Mouse (Mus musculus) ES-CJ7 (cell line): Measurements from ENCODE around the gene Rexo1.

ENCODE experiments used
- DNase-seq: peaks from one replicate; pipeline ENCODE4 v3.0.0; 2011; ENCODE audit warnings: low read depth, low spot score

Rexo1 gene

GRCm38 (mm10) chr10:80509412-80510272, 51.7 kb downstream of the Rexo1 start:
- DNase-seq: peak; percentile 84

- peak; percentile 76 for DNase-seq
These were observed 55.1 kb downstream of the Rexo1 start for GRCm38 (mm10) chr10:80506222-80506621.

- peak; percentile 81 for DNase-seq
These were observed 56.6 kb downstream of the Rexo1 start for GRCm38 (mm10) chr10:80504724-80505123.

DNA sequence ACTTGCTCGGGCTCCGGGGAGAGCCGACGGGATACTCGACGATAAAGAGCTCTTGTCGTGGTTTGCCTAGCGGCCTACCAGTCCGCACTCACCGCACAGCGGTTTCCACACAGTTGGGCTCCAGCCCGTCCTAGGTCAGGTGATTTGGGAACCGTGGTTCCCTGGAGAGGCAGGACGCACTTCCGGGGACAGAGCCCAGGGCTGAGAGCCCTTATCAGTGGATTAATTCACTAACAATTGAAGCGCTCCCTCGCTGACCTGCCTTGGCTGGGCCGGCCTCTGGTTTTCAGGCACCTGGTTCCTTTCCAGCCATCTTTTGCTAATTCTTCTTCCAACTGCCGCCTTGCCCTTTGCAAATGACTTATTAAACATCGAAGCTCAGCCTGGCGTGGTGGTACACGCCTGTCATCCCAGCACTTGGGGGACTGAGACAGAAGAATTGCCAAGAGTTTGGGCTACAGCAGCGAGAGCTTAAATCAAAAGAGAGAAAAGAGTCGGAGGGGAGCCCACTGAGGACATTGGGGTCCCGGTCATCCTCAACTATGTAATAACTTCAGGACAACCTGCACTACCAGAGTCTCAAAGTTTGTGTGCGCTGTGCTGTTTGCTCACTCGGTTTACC, 57.6 kb downstream of the Rexo1 start:
- DNase-seq: peak; percentile 83

DNA sequence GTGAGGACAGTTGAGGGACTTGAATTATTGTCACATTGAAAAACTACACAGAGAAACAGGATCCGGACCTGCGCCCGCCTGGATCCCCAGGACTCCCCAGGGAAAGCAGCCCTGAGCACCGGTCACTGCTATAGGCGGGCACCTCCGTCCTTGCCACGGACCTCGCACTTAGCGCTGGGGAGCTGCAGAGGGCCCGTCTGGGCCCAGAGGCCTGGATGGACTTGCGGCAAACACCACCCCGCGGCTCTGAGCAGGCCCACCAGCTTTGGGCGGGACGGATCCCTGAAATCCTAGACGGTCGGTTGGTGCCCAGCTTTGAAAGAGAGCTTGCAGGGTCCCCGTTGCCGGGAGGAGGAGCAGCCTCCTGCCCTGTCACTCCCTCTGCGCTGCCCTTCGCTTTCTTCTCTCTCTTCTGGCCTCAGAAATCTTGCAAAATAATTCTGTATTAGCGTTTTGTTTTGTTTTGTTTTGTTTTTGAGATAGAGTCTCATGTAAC, 58.5 kb downstream of the Rexo1 start:
- peak; percentile 61 for DNase-seq

DNA sequence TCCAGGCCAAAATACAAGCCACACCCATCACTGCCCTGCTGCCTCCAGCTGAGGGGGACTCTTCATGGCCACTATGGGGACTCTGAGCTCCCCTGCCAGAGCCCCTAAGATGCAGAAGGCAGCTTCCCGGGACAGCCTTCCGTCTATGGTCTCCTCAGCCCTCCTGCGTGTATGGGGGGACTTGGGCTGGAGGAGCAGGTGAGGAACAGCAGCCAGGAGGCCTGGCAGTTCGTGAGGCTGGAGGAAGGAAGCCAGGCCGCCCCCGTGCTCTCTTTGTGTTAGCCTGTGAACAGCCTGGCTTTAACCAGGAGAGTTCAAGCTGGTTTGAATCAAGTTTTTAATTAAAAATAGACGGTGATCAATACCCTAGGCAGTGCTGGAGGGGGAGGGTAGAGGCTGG, 59.1 kb downstream of the Rexo1 start:
- DNase-seq: peak; percentile 43

DNA sequence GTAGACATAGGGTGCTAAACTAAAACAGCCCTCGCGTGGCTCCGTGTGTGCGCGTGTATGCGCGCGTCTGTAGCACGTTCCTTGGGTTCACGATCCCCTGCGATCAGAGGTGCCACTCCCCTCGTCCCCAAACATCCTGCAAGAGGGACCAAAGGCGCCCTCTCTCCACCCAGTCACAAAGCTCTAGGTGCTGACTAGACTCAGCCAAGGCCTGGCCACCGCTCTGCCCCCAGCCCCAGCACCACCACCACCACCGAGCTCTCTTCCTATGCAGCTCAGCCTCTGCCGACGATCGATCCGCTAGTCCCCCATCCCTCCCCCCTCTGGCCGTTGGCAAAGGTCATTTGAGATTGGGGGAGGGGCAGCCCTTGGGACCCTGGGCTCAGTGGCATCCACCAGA, 64.9 kb downstream of the Rexo1 start:
- no peak for DNase-seq

- peak; percentile 57 for DNase-seq
These were observed 65.5 kb downstream of the Rexo1 start for GRCm38 (mm10) chr10:80495901-80496300.

- DNase-seq: no peak
These were observed 66.6 kb downstream of the Rexo1 start, which contains the start of gene Onecut3 for GRCm38 (mm10) chr10:80494732-80495131. Gene Onecut3, plus strand, starts transcription at chr10:80494835.
